Mouse (Mus musculus) forebrain, embryonic 13.5 days (tissue): ENCODE measurements around the gene Tmem106c. TPM values are rescaled to one million over a fixed set of nuclear protein-coding genes. Genes with fewer than 3 reads are reported as not detected.

Experiments
- ATAC-seq: fragments of 200-750 bp; cut with Nextera tagmentation; 2 replicates; pipeline ENCODE4 v1.8.0; 2017
- H3K27ac ChIP-seq: fragments of 300-500 bp; sonication (generic); 2 replicates; pipeline ENCODE4 v1.5.1; 2015; ENCODE audit warnings: inconsistent platforms, mild to moderate bottlenecking, moderate library complexity
- H3K27me3 ChIP-seq: fragments of 300-500 bp; sonication (generic); 2 replicates; pipeline ENCODE4 v1.6.1; 2015; ENCODE audit warnings: mild to moderate bottlenecking, inconsistent platforms
- H3K36me3 ChIP-seq: fragments of 300-500 bp; sonication (generic); 2 replicates; pipeline ENCODE4 v1.6.1; 2015; ENCODE audit warnings: mild to moderate bottlenecking, inconsistent platforms; ENCODE audit not compliant: poor library complexity, severe bottlenecking
- H3K4me1 ChIP-seq: fragments of 300-500 bp; sonication (generic); 2 replicates; pipeline ENCODE4 v1.6.1; 2015; ENCODE audit warnings: inconsistent platforms
- H3K4me2 ChIP-seq: fragments of 300-500 bp; sonication (generic); 2 replicates; pipeline ENCODE4 v1.6.1; 2015; ENCODE audit warnings: inconsistent platforms, mild to moderate bottlenecking, moderate library complexity
- H3K4me3 ChIP-seq: fragments of 300-500 bp; sonication (generic); 2 replicates; pipeline ENCODE4 v1.5.1; 2015; ENCODE audit warnings: mild to moderate bottlenecking, inconsistent platforms
- H3K9ac ChIP-seq: fragments of 300-500 bp; sonication (generic); 2 replicates; pipeline ENCODE4 v1.6.1; 2015; ENCODE audit warnings: mild to moderate bottlenecking, inconsistent platforms
- H3K9me3 ChIP-seq: fragments of 300-500 bp; sonication (generic); replicated peaks from 2 replicates; pipeline ENCODE4 v1.6.1; 2016; ENCODE audit warnings: inconsistent platforms
- WGBS: fragments of 180-500 bp; shearing (Covaris S2); methylation state at CpG from one replicate; pipeline ENCODE4 v1.1.7; 2015; 5-methylcytosine and 5-hydroxymethylcytosine counted together
- polyA plus RNA-seq: library from polyadenylated mRNA; unstranded; fragments of >200 nt; fragmentation: Nextera tagmentation; extraction: Ambion mirVana; gene quantifications from 2 replicates; pipeline ENCODE4 v1.2.1, GENCODE M21; 2015

Gene Tmem106c
- polyA plus RNA-seq, 1 experiment from 2014 or later, result 46.9 TPM

GRCm38 (mm10) chr15:97955286-97955685 lies 8.7 kb upstream of the Tmem106c start:
- H3K27ac ChIP-seq, result no peak overlapping the region
- H3K4me1 ChIP-seq, result peaks cover 11% of the 10 kb centered on the region; the same call in 1 of the 2 replicates
- H3K9me3 ChIP-seq, result no peaks in the 10 kb centered on the region
- 64% methylated on average over 1 of the region's 1 CpGs for WGBS
- H3K4me2 ChIP-seq, result no peak overlapping the region
- H3K36me3 ChIP-seq, result no peaks in the 10 kb centered on the region
- H3K27me3 ChIP-seq, result peaks cover 7% of the 10 kb centered on the region; the same call in 1 of the 2 replicates
- H3K4me3 ChIP-seq, result no peak overlapping the region
- ATAC-seq, result no peak
- no peak overlapping the region for H3K9ac ChIP-seq

DNA sequence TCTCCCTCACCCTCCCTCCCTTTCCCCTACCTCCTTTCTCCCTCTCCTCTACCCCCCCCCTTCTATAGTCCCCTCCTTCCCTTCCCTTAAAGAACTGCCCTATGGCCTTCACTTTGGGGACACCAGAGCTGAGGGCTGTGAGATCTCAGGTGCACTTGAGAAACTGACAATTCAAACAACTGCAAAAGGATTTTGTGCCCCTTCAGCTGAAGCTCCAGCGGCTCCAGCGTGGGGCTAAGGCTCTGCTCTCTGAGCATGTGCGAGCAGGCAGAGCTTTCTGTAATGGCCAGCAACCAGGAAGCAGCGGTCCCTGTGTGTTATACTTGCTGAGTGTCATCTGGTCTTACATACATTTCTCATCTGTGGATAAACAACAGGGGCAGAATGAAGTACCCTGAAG lies 8.3 kb upstream of the Tmem106c start:
- H3K4me2 ChIP-seq, result no peak overlapping the region
- peaks cover 7% of the 10 kb centered on the region; the same call in 1 of the 2 replicates for H3K27me3 ChIP-seq
- H3K4me1 ChIP-seq, result peaks cover 11% of the 10 kb centered on the region; the same call in 1 of the 2 replicates
- no peak overlapping the region for H3K9ac ChIP-seq
- H3K27ac ChIP-seq, result no peak overlapping the region
- 13% methylated on average over 4 of the region's 4 CpGs for WGBS
- H3K36me3 ChIP-seq, result no peaks in the 10 kb centered on the region
- ATAC-seq, result no peak
- H3K4me3 ChIP-seq, result no peak overlapping the region
- no peaks in the 10 kb centered on the region for H3K9me3 ChIP-seq

DNA sequence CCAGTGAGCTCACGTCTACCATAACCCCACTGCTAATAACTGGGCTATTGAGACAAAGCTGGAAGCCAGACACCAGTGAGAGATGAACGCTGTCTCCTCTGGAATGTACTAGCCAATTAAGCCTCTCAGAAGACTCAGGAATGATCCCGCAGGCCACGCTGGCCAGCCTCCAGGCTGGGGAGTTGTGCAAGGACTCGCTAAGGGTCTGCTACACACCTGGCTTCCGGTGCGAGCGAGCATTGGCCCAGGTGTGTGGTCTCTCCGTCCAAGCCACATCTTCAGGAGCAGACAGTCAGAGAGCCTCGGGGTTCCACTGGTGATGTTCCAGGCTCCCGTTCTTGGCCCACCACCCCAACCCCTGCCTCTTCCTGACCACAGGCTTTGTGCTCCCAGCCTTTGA lies 7.6 kb upstream of the Tmem106c start:
- peaks cover 11% of the 10 kb centered on the region; the same call in 1 of the 2 replicates for H3K4me1 ChIP-seq
- 62% methylated on average over 11 of the region's 11 CpGs for WGBS
- no peak for ATAC-seq
- H3K36me3 ChIP-seq, result no peaks in the 10 kb centered on the region
- no peak overlapping the region for H3K27ac ChIP-seq
- no peak overlapping the region for H3K9ac ChIP-seq
- H3K9me3 ChIP-seq, result no peaks in the 10 kb centered on the region
- H3K4me3 ChIP-seq, result no peak overlapping the region
- no peak overlapping the region for H3K4me2 ChIP-seq
- peaks cover 7% of the 10 kb centered on the region; the same call in 1 of the 2 replicates for H3K27me3 ChIP-seq

DNA sequence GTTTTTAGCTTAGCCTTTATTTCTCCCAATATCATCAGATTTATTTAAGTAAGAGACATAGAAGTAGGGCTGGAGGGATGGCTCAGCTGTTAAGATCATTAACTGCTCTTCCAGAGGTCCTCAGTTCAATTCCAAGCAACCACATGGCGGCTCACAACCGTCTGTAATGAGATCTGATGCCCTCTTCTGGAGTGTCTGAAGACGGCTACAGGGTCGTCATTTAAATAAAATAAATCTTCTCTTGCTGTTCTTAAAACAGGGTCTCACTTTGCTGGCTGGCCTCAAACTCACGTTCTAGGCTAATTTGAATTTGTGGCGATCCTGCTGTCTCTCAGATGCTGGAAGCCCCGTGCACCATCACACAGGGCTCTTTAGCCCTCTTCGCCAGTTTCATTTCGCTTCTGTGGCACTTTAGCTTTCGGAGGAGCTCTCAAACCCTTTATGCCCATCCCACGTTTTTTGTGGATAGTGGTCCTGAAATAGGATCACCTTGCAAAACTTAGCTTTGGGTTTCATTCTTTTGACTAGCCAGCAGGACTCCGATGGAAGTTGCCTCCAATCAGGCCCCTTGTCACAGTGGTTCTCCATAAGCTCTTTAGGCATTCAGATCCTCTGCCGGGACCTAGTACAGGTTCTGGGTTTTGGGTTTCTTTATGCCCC lies 541 bp upstream of the Tmem106c start:
- H3K27ac ChIP-seq, result peak overlapping the region; percentile 80; the same call in 1 of the 2 replicates
- 11% methylated on average over 13 of the region's 13 CpGs for WGBS
- peak overlapping the region; percentile 72 for H3K4me2 ChIP-seq
- H3K36me3 ChIP-seq, result no peaks in the 10 kb centered on the region
- H3K4me3 ChIP-seq, result peak overlapping the region; percentile 55
- no peaks in the 10 kb centered on the region for H3K9me3 ChIP-seq
- peaks cover 16% of the 10 kb centered on the region for H3K4me1 ChIP-seq
- no peaks in the 10 kb centered on the region for H3K27me3 ChIP-seq
- H3K9ac ChIP-seq, result peak overlapping the region; percentile 74
- ATAC-seq, result peak; percentile 19

- Histone ChIP-seq H3K4me1 (peaks cover 16% of the 10 kb centered on the region), H3K27me3 (no peaks in the 10 kb centered on the region), H3K9ac (peak overlapping the region; percentile 74), H3K9me3 (no peaks in the 10 kb centered on the region), H3K4me3 (peak overlapping the region; percentile 55), H3K27ac (no peak overlapping the region; the same call in 1 of the 2 replicates), H3K36me3 (no peaks in the 10 kb centered on the region; the same call in 1 of the 2 replicates), H3K4me2 (peak overlapping the region; percentile 72)
- ATAC-seq, result no peak
- 10% methylated on average over 7 of the region's 7 CpGs for WGBS
These were observed 812 bp downstream of the Tmem106c start for GRCm38 (mm10) chr15:97964836-97965187.

DNA sequence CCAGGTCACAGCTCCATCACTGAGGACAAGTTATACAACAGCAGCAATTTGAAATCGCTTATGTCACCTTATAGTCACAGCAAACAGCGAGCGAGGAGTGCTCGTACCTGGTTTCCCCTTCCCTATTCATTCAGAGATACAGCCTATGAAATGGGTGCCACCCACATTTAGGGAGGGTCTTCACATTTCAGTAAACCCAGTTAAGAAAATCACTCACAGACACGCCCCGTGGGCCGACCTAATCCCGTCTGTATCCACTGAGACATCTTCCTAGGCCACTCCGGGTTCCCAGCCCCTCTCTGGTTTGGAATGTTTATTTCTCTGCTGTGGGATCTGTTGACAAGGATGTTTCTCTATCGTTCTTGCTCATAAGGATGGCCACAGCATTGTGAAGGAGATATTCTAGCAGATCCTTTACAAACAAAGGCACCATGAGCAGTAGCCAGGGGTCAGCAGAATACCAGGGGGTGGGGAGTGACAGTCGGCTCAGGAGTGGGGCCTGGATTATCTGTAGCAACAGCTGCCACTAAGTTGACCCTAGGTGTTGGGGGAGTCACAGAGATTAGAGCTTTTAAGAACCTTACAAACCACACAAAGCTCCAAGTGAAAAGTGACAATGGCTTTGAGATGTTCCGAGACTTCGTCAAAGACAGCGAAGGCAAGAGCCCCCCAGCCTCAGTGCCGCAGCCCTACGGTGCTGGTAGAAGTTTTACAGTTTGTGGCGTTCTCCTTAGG lies 1.5 kb downstream of the Tmem106c start:
- Histone ChIP-seq H3K4me2 (peak overlapping the region; percentile 72), H3K9me3 (no peaks in the 10 kb centered on the region), H3K9ac (peak overlapping the region; percentile 74; the same call in 1 of the 2 replicates), H3K27ac (no peak overlapping the region), H3K36me3 (no peaks in the 10 kb centered on the region; the same call in 1 of the 2 replicates), H3K27me3 (no peaks in the 10 kb centered on the region), H3K4me3 (0 out of 2 replicates have a peak overlapping the region, but pooled peaks have one; percentile 55), H3K4me1 (peaks cover 19% of the 10 kb centered on the region)
- WGBS, result 52% methylated on average over 17 of the region's 17 CpGs
- ATAC-seq, result no peak

GRCm38 (mm10) chr15:97970299-97970698 lies 6.3 kb downstream of the Tmem106c start:
- H3K27me3 ChIP-seq, result no peaks in the 10 kb centered on the region
- H3K9ac ChIP-seq, result no peak overlapping the region; the same call in 1 of the 2 replicates
- H3K4me1 ChIP-seq, result peaks cover 14% of the 10 kb centered on the region; the same call in 1 of the 2 replicates
- no peak overlapping the region for H3K4me2 ChIP-seq
- H3K9me3 ChIP-seq, result no peaks in the 10 kb centered on the region
- H3K36me3 ChIP-seq, result peaks cover 4% of the 10 kb centered on the region
- 41% methylated on average over 6 of the region's 6 CpGs for WGBS
- H3K27ac ChIP-seq, result no peak overlapping the region
- no peak overlapping the region for H3K4me3 ChIP-seq
- ATAC-seq, result no peak

DNA sequence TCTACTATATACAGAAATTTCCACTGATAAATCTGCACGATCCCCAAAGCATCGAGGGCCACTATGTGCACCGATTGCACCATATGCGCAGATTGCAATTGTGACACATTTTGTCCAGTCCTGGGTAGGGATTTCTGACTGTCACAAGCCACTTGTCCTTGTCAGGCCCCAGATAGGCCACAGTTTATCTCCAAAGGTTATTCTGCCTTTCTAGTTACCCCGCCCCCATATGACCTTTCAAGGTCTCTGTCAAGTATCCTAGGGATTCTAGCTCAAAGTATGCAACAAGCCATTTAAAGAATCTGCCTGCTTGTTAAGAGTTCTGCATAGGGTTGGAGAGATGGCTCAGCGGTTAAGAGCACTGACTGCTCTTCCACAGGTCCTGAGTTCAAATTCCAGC lies 8.6 kb downstream of the Tmem106c start:
- no peak overlapping the region for H3K4me3 ChIP-seq
- ATAC-seq, result no peak
- no peak overlapping the region for H3K27ac ChIP-seq
- H3K27me3 ChIP-seq, result no peaks in the 10 kb centered on the region
- no peaks in the 10 kb centered on the region for H3K9me3 ChIP-seq
- WGBS, result 94% methylated on average over 6 of the region's 6 CpGs
- H3K4me1 ChIP-seq, result 0 out of 2 replicates have a peak, but pooled peaks cover 7% of the 10 kb centered on the region
- peaks cover 27% of the 10 kb centered on the region for H3K36me3 ChIP-seq
- no peak overlapping the region for H3K9ac ChIP-seq
- H3K4me2 ChIP-seq, result no peak overlapping the region

GRCm38 (mm10) chr15:97973248-97974005 lies 9.4 kb downstream of the Tmem106c start:
- H3K36me3 ChIP-seq, result peaks cover 35% of the 10 kb centered on the region
- WGBS, result 21% methylated on average over 11 of the region's 11 CpGs
- H3K9ac ChIP-seq, result no peak overlapping the region
- no peak overlapping the region for H3K4me3 ChIP-seq
- H3K27ac ChIP-seq, result no peak overlapping the region
- peak; percentile 27; the same call in 1 of the 2 replicates for ATAC-seq
- H3K9me3 ChIP-seq, result no peaks in the 10 kb centered on the region; the same call in 1 of the 2 replicates
- H3K4me2 ChIP-seq, result no peak overlapping the region
- 0 out of 2 replicates have a peak, but pooled peaks cover 7% of the 10 kb centered on the region for H3K4me1 ChIP-seq
- no peaks in the 10 kb centered on the region for H3K27me3 ChIP-seq

DNA sequence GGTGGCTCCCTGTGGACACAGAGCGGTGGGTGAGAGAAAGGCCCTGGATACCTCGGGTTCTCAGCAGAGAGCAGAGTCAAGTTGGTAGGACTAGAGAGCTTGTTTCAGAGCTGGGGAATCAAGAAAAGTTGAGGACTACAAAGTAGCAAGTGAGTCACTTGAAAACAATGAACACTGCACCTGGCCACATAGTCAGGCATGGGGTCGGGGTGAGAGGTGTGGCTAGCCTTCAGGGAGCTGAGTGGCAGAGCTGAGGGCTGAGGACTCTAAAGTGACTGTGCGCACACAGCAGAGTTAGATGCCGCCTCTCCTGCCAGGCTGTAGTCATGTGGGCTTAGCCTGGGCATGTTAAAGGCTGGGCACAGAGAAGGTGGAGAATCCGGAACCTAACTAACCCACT lies 17.6 kb downstream of the Tmem106c start:
- ATAC-seq, result no peak

DNA sequence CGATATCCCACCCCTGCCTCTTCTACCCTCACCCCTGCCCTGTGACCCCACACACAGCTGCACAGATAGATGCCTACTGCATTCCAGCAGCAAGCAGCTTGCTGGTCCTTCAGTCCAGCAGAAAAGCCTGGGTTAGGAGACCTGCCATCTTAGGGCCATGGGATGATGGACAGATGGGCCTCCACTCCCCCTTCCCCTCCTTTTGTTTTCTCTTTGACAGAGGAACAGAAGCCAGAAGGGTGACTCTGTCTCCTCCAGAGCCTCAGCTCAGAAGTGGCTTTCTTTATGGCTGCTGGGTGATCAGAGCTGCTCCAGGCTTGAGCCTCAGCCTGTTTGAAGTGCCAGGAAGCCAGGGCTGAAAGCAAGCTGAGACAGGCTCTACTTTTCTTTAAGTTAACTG lies 25.5 kb downstream of the Tmem106c start:
- ATAC-seq, result no peak
- Histone ChIP-seq H3K4me2 (peak overlapping the region; percentile 49; the same call in 1 of the 2 replicates), H3K4me1 (peaks cover 51% of the 10 kb centered on the region), H3K27me3 (no peaks in the 10 kb centered on the region), H3K36me3 (peaks cover 51% of the 10 kb centered on the region), H3K27ac (peak overlapping the region; percentile 97), H3K9me3 (no peaks in the 10 kb centered on the region), H3K4me3 (no peak overlapping the region), H3K9ac (0 out of 2 replicates have a peak overlapping the region, but pooled peaks have one; percentile 12)
- WGBS, result 21% methylated on average over 1 of the region's 1 CpGs

More for the DNA sequence above, 17.6 kb downstream of the Tmem106c start:
- Histone ChIP-seq H3K27ac (no peak overlapping the region), H3K27me3 (no peaks in the 10 kb centered on the region), H3K36me3 (peaks cover 100% of the 10 kb centered on the region), H3K9me3 (peaks cover 9% of the 10 kb centered on the region; the same call in 1 of the 2 replicates), H3K9ac (no peak overlapping the region), H3K4me3 (no peak overlapping the region), H3K4me1 (no peaks in the 10 kb centered on the region), H3K4me2 (no peak overlapping the region)
- WGBS, result 91% methylated on average over 6 of the region's 6 CpGs
